Mouse (Mus musculus) kidney, adult 2 months (tissue): ENCODE results near the gene Olfr944. TPM values are rescaled to one million over a fixed set of nuclear protein-coding genes. Genes with fewer than 3 reads are reported as not detected.

Experiments used
- DNase-seq: peaks from one replicate; pipeline ENCODE4 v3.0.0; 2021
- H3K27ac ChIP-seq: fragments of 200-500 bp; 2 replicates; pipeline ENCODE4 v1.5.1; 2012; ENCODE audit warnings: low read depth, low read length, control low read depth, inconsistent platforms; ENCODE audit not compliant: insufficient read depth
- H3K27me3 ChIP-seq: fragments of 200-500 bp; replicated peaks from 2 replicates; pipeline ENCODE4 v1.6.1; 2012; ENCODE audit warnings: mild to moderate bottlenecking, moderate library complexity, low read length, inconsistent platforms; ENCODE audit not compliant: control insufficient read depth, insufficient read depth
- H3K36me3 ChIP-seq: fragments of 200-500 bp; 2 replicates; pipeline ENCODE4 v1.6.1; 2012; ENCODE audit warnings: mild to moderate bottlenecking, moderate library complexity, low read length, inconsistent platforms; ENCODE audit not compliant: control insufficient read depth, insufficient read depth
- H3K4me1 ChIP-seq: fragments of 200-500 bp; 2 replicates; pipeline ENCODE4 v1.6.1; 2011; ENCODE audit warnings: low read length; ENCODE audit not compliant: control insufficient read depth, insufficient read depth
- H3K4me3 ChIP-seq: fragments of 200-500 bp; 2 replicates; pipeline ENCODE4 v1.5.1; 2011; ENCODE audit warnings: mild to moderate bottlenecking, low read depth, low read length, control low read depth; ENCODE audit not compliant: insufficient read depth
- CTCF ChIP-seq: fragments of 200-500 bp; conservative IDR thresholded peaks from 2 replicates; pipeline ENCODE4 v1.5.1; 2011; ENCODE audit warnings: low read depth, mild to moderate bottlenecking, control low read depth, low read length, moderate library complexity, mixed read lengths; ENCODE audit not compliant: insufficient read depth, insufficient read length
- POLR2A ChIP-seq: fragments of 200-500 bp; IDR thresholded peaks from one replicate; pipeline ENCODE4 v1.6.1; 2011; ENCODE audit warnings: low read depth, low read length, control low read depth
- WGBS: fragments of 180-500 bp; shearing (Covaris S2); methylation state at CpG from one replicate; pipeline ENCODE4 v1.1.7; 2018; 5-methylcytosine and 5-hydroxymethylcytosine counted together
- polyA plus RNA-seq: library from polyadenylated mRNA; depleted of rRNA; stranded (reverse); fragments of >200 nt; gene quantifications from 2 replicates; pipeline ENCODE4 v1.2.3, GENCODE M21; 2012; rRNA removed

Gene Olfr944
- not detected in 2 replicates for polyA plus RNA-seq

- no peak for DNase-seq
- Histone ChIP-seq H3K4me1 (no peaks in the 10 kb centered on the region), H3K27ac (no peak within 1 kb of the TSS), H3K36me3 (no peaks in the 10 kb centered on the region), H3K27me3 (no peaks in the 10 kb centered on the region), H3K4me3 (no peak within 1 kb of the TSS)
- no peak for TF ChIP-seq CTCF
- no peak for TF ChIP-seq POLR2A
These were observed at the start of gene Olfr944 for GRCm38 (mm10) chr9:39201620-39202019. Gene Olfr944 (plus strand): TSS chr9:39201920.

GRCm38 (mm10) chr9:39152401-39152800, 49.3 kb upstream of the Olfr944 start:
- Histone ChIP-seq H3K36me3 (no peaks in the 10 kb centered on the region), H3K4me1 (no peaks in the 10 kb centered on the region), H3K27me3 (no peaks in the 10 kb centered on the region), H3K4me3 (no peak overlapping the region), H3K27ac (no peak overlapping the region)
- WGBS, result 60% methylated on average over 1 of the region's 1 CpGs
- no peak for TF ChIP-seq POLR2A
- no peak for TF ChIP-seq CTCF
- DNase-seq, result no peak

- no peaks in the 10 kb centered on the region for H3K4me1 ChIP-seq
- no peaks in the 10 kb centered on the region for H3K36me3 ChIP-seq
- H3K27ac ChIP-seq, result no peak within 1 kb of the TSS
- DNase-seq, result no peak
- no peaks in the 10 kb centered on the region for H3K27me3 ChIP-seq
- H3K4me3 ChIP-seq, result no peak within 1 kb of the TSS
- TF ChIP-seq POLR2A (no peak), CTCF (no peak)
- 90% methylated on average over 5 of the region's 5 CpGs for WGBS
These were observed 35.7 kb upstream of the Olfr944 start, which contains the start of gene Olfr943 for GRCm38 (mm10) chr9:39166004-39166403. Gene Olfr943 (plus strand): TSS chr9:39166304.

- Histone ChIP-seq H3K4me3 (no peak within 1 kb of the TSS), H3K27ac (no peak within 1 kb of the TSS), H3K27me3 (no peaks in the 10 kb centered on the region), H3K36me3 (no peaks in the 10 kb centered on the region), H3K4me1 (no peaks in the 10 kb centered on the region)
- DNase-seq, result no peak
- TF ChIP-seq POLR2A, result no peak
- TF ChIP-seq CTCF, result no peak
- WGBS, result 57% methylated on average over 1 of the region's 1 CpGs
These were observed 48.2 kb downstream of the Olfr944 start, which contains the start of gene Olfr1537 for GRCm38 (mm10) chr9:39249894-39250293. Gene Olfr1537 (minus strand): TSS chr9:39249994.

Other genes starting within 250 kb of the Olfr944 start
- gene Olfr933, start 229.6 kb upstream of the Olfr944 start, polyA plus RNA-seq, result not detected in 2 replicates
- not detected in 2 replicates for gene Olfr934, start 213.6 kb upstream of the Olfr944 start, polyA plus RNA-seq
- gene Olfr935, start 202.2 kb upstream of the Olfr944 start, polyA plus RNA-seq, result not detected in 2 replicates
- gene Olfr146, start 178.5 kb upstream of the Olfr944 start, polyA plus RNA-seq, result not detected in 2 replicates
- gene Olfr937, start 137.0 kb upstream of the Olfr944 start, polyA plus RNA-seq, result not detected in 2 replicates
- not detected in 2 replicates for gene Olfr938, start 123.0 kb upstream of the Olfr944 start, polyA plus RNA-seq
- not detected in 2 replicates for gene Olfr27, start 73.8 kb upstream of the Olfr944 start, polyA plus RNA-seq
- not detected in 2 replicates for gene Olfr943, start 35.6 kb upstream of the Olfr944 start, polyA plus RNA-seq
- not detected in 2 replicates for gene Olfr1537, start 48.1 kb downstream of the Olfr944 start, polyA plus RNA-seq
- not detected in 2 replicates for gene Olfr945, start 74.9 kb downstream of the Olfr944 start, polyA plus RNA-seq
- gene Olfr948, start 124.1 kb downstream of the Olfr944 start, polyA plus RNA-seq, result not detected in 2 replicates
- gene Olfr951, start 185.5 kb downstream of the Olfr944 start, polyA plus RNA-seq, result not detected in 2 replicates
- not detected in 2 replicates for gene Olfr952, start 225.2 kb downstream of the Olfr944 start, polyA plus RNA-seq